In genomic region chr4:140862036-140862650, GRCm38 (mm10) we compare ENCODE assay signal across 18 mouse cellular contexts. TPM values are rescaled to one million over a fixed set of nuclear protein-coding genes. Genes with fewer than 3 reads are reported as not detected.
DNase-seq lines count a peak whose midpoint lies in the region; ATAC-seq and TF ChIP-seq lines count a peak whose summit lies in the region.
"Had no signal": no experiment of that assay in that cellular context is flagged by ENCODE, and none has a peak within 500 bp of the region (broad histone marks: within the 10 kb centered on the region; RNA-seq: fewer than 3 reads in every experiment).

No protein-coding gene starts in this region.

- H3K27me3 ChIP-seq in hindbrain, embryonic 10.5 days (ENCODE audit: insufficient read depth, poor library complexity, severe bottlenecking) = 0 out of 2 replicates have a peak, but pooled peaks cover 3% of the 10 kb centered on the region
- H3K27me3 ChIP-seq in hindbrain, embryonic 16.5 days (replicated peaks; ENCODE audit: control insufficient read depth, insufficient read depth, low read length) = no peaks in the 10 kb centered on the region
- H3K27me3 ChIP-seq in liver, embryonic 16.5 days (ENCODE audit: control insufficient read depth, insufficient read depth, low read depth, low read length) = no peaks in the 10 kb centered on the region; the same call in 1 of the 2 replicates
- H3K27me3 ChIP-seq in lung, postnatal 0 days (replicated peaks; ENCODE audit: insufficient read depth, low read length) = no peaks in the 10 kb centered on the region
- H3K27me3 ChIP-seq: embryonic facial prominence, embryonic 13.5 days; limb, embryonic 15.5 days had no signal

- peaks cover 11% of the 10 kb centered on the region for H3K4me1 ChIP-seq in hindbrain, embryonic 10.5 days (replicated peaks)
- no peaks in the 10 kb centered on the region for H3K4me1 ChIP-seq in hindbrain, embryonic 16.5 days (ENCODE audit: control insufficient read depth, insufficient read depth, low read depth, low read length)
- peaks cover 51% of the 10 kb centered on the region for H3K4me1 ChIP-seq in liver, embryonic 16.5 days (ENCODE audit: control insufficient read depth, low read depth, low read length)
- no peaks in the 10 kb centered on the region for H3K4me1 ChIP-seq in lung, postnatal 0 days (ENCODE audit: insufficient read depth, low read depth, low read length)

- no peaks in the 10 kb centered on the region for H3K9me3 ChIP-seq in hindbrain, embryonic 10.5 days
- no peaks in the 10 kb centered on the region for H3K9me3 ChIP-seq in hindbrain, embryonic 16.5 days (ENCODE audit: control insufficient read depth, low read length)
- H3K9me3 ChIP-seq in liver, embryonic 16.5 days (replicated peaks; ENCODE audit: control insufficient read depth, low read length) = no peaks in the 10 kb centered on the region
- H3K9me3 ChIP-seq in lung, postnatal 0 days (ENCODE audit: low read length) = no peaks in the 10 kb centered on the region
- H3K9me3 ChIP-seq: embryonic facial prominence, embryonic 13.5 days; heart, embryonic 12.5 days; limb, embryonic 15.5 days had no signal

- no peak overlapping the region for H3K4me3 ChIP-seq in hindbrain, embryonic 10.5 days
- no peak overlapping the region for H3K4me3 ChIP-seq in hindbrain, embryonic 16.5 days (ENCODE audit: low read length)
- H3K4me3 ChIP-seq in liver, embryonic 16.5 days (ENCODE audit: low read depth, low read length) = no peak overlapping the region
- H3K4me3 ChIP-seq in lung, postnatal 0 days (ENCODE audit: low read depth, low read length) = no peak overlapping the region
- H3K4me3 ChIP-seq: embryonic facial prominence, embryonic 13.5 days; heart, embryonic 12.5 days; limb, embryonic 15.5 days had no signal

- no peak for ATAC-seq in hindbrain, embryonic 16.5 days
- ATAC-seq in liver, embryonic 16.5 days (ENCODE audit: low read depth) = no peak
- no peak for ATAC-seq in CD4-positive, CD25-positive, alpha-beta regulatory T cell, adult 4 months
- ATAC-seq in lung, postnatal 0 days = no peak
- ATAC-seq: forebrain, embryonic 14.5 days had no signal

- no peak for TF ChIP-seq CTCF in lung, postnatal 0 days (IDR thresholded peaks at IDR 0.05)

- no peak for TF ChIP-seq EP300 in lung, postnatal 0 days (IDR thresholded peaks at IDR 0.05)

- no peak for DNase-seq in hindbrain, embryonic 10.5 days (ENCODE audit: low spot score)
- peak; percentile 18 for DNase-seq in urinary bladder, postnatal 14 days (ENCODE audit: low spot score)
- DNase-seq in urinary bladder, postnatal 10 days (ENCODE audit: low spot score) = no peak
- DNase-seq in c-Kit-positive CD71-positive TER-119-positive erythroid progenitor cells, embryonic 14.5 days (ENCODE audit: low spot score) = peak; percentile 34
- no peak for DNase-seq in lung, postnatal 0 days (ENCODE audit: low spot score)
- DNase-seq: cerebellum, adult 9-10 months; kidney, adult 9 months; kidney, postnatal 4 days; thymus, postnatal 25 days had no signal

- 0 out of 2 replicates have a peak overlapping the region, but pooled peaks have one; percentile 56 for H3K27ac ChIP-seq in hindbrain, embryonic 10.5 days
- H3K27ac ChIP-seq in hindbrain, embryonic 16.5 days (ENCODE audit: low read depth, low read length) = no peak overlapping the region
- peak overlapping the region; percentile 70 for H3K27ac ChIP-seq in liver, embryonic 16.5 days (ENCODE audit: low read length)
- H3K27ac ChIP-seq in lung, postnatal 0 days (ENCODE audit: low read length) = no peak overlapping the region
- H3K27ac ChIP-seq: embryonic facial prominence, embryonic 13.5 days; limb, embryonic 15.5 days had no signal

- no peak overlapping the region for H3K4me2 ChIP-seq in hindbrain, embryonic 16.5 days (ENCODE audit: low read length)
- no peak overlapping the region for H3K4me2 ChIP-seq in liver, embryonic 16.5 days (ENCODE audit: low read depth, low read length)
- no peak overlapping the region for H3K4me2 ChIP-seq in lung, postnatal 0 days (replicated peaks; ENCODE audit: low read depth, low read length)
- H3K4me2 ChIP-seq: embryonic facial prominence, embryonic 13.5 days; heart, embryonic 12.5 days; limb, embryonic 15.5 days had no signal

- H3K36me3 ChIP-seq in hindbrain, embryonic 10.5 days = no peaks in the 10 kb centered on the region
- H3K36me3 ChIP-seq in hindbrain, embryonic 16.5 days (ENCODE audit: control insufficient read depth, insufficient read depth, low read length) = no peaks in the 10 kb centered on the region
- H3K36me3 ChIP-seq in liver, embryonic 16.5 days (ENCODE audit: control insufficient read depth, insufficient read depth) = no peaks in the 10 kb centered on the region
- H3K36me3 ChIP-seq in lung, postnatal 0 days (ENCODE audit: insufficient read depth, low read length) = no peaks in the 10 kb centered on the region
- H3K36me3 ChIP-seq: embryonic facial prominence, embryonic 13.5 days; heart, embryonic 12.5 days; limb, embryonic 15.5 days had no signal

- WGBS in hindbrain, embryonic 10.5 days = 85% methylated on average over 11 of the region's 11 CpGs
- WGBS in hindbrain, embryonic 16.5 days = 85% methylated on average over 11 of the region's 11 CpGs
- 72% methylated on average over 11 of the region's 11 CpGs for WGBS in liver, embryonic 16.5 days (ENCODE audit: insufficient replicate concordance)
- WGBS in lung, postnatal 0 days = 77% methylated on average over 11 of the region's 11 CpGs

- no peak overlapping the region for H3K9ac ChIP-seq in hindbrain, embryonic 16.5 days (ENCODE audit: low read depth, low read length)
- H3K9ac ChIP-seq in liver, embryonic 16.5 days (ENCODE audit: low read depth, low read length) = no peak overlapping the region
- H3K9ac ChIP-seq in lung, postnatal 0 days (replicated peaks; ENCODE audit: low read depth) = no peak overlapping the region
- H3K9ac ChIP-seq: embryonic facial prominence, embryonic 13.5 days; heart, embryonic 12.5 days; limb, embryonic 15.5 days had no signal

RNA-seq across cellular contexts. Expression of gene Padi1, which starts 16.6 kb away (rescaled TPM):
- 0.07 TPM in 2 replicates for polyA plus RNA-seq in hindbrain, embryonic 10.5 days (2016; fragmentation: Nextera tagmentation; extraction: Ambion mirVana)
- polyA plus RNA-seq in hindbrain, embryonic 16.5 days (2015; fragmentation: Nextera tagmentation; extraction: Ambion mirVana) = not detected in 2 replicates
- 0.02 TPM in 1 of 2 replicates, not detected in the other for polyA plus RNA-seq in liver, embryonic 16.5 days (2015; fragmentation: Nextera tagmentation; extraction: Ambion mirVana)
- polyA plus RNA-seq in CD4-positive, CD25-positive, alpha-beta regulatory T cell, adult 4 months (2017; shearing (Covaris generic)) = under 1 TPM; 0.61 to 0.63 TPM
- polyA plus RNA-seq in lung, postnatal 0 days (2015; fragmentation: Nextera tagmentation; extraction: Ambion mirVana) = 0.17 and 0.20 TPM in 2 replicates
- polyA plus RNA-seq: forebrain, embryonic 14.5 days; midbrain, postnatal 0 days had no signal

RNA-seq across cellular contexts. Expression of gene Padi2, which starts 44.0 kb away (rescaled TPM):
- polyA plus RNA-seq in hindbrain, embryonic 10.5 days (2016; fragmentation: Nextera tagmentation; extraction: Ambion mirVana) = 1.4 and 3.8 TPM in 2 replicates
- polyA plus RNA-seq in hindbrain, embryonic 16.5 days (2015; fragmentation: Nextera tagmentation; extraction: Ambion mirVana) = 2.4 and 2.7 TPM in 2 replicates
- 1.6 and 1.7 TPM in 2 replicates for polyA plus RNA-seq in liver, embryonic 16.5 days (2015; fragmentation: Nextera tagmentation; extraction: Ambion mirVana)
- polyA plus RNA-seq in CD4-positive, CD25-positive, alpha-beta regulatory T cell, adult 4 months (2017; shearing (Covaris generic)) = 10 to 100 TPM; 11.4 to 13.8 TPM
- polyA plus RNA-seq in lung, postnatal 0 days (2015; fragmentation: Nextera tagmentation; extraction: Ambion mirVana) = 0.63 and 0.94 TPM in 2 replicates

RNA-seq across cellular contexts. Expression of gene Padi3, which starts 51.7 kb away (rescaled TPM):
- polyA plus RNA-seq in hindbrain, embryonic 10.5 days (2016; fragmentation: Nextera tagmentation; extraction: Ambion mirVana) = 0.08 and 0.10 TPM in 2 replicates
- polyA plus RNA-seq in hindbrain, embryonic 16.5 days (2015; fragmentation: Nextera tagmentation; extraction: Ambion mirVana) = 0.05 TPM in 1 of 2 replicates, not detected in the other
- polyA plus RNA-seq in liver, embryonic 16.5 days (2015; fragmentation: Nextera tagmentation; extraction: Ambion mirVana) = 0.09 and 0.11 TPM in 2 replicates
- polyA plus RNA-seq in CD4-positive, CD25-positive, alpha-beta regulatory T cell, adult 4 months (2017; shearing (Covaris generic)) = under 1 TPM; 0.15 to 0.32 TPM
- polyA plus RNA-seq in lung, postnatal 0 days (2015; fragmentation: Nextera tagmentation; extraction: Ambion mirVana) = 0.35 and 0.50 TPM in 2 replicates
- polyA plus RNA-seq: cortical plate, adult 2 months; forebrain, embryonic 14.5 days; midbrain, postnatal 0 days had no signal

Comparison
In these comparisons a context has a peak if more than half of its experiments do, and no peak if none do; other contexts are left out.
1. DNase-seq: peak in urinary bladder, postnatal 14 days (single experiment) and c-Kit-positive CD71-positive TER-119-positive erythroid progenitor cells, embryonic 14.5 days (single experiment); none in hindbrain, embryonic 10.5 days (single experiment), urinary bladder, postnatal 10 days (single experiment) and lung, postnatal 0 days (single experiment).
2. H3K27ac ChIP-seq: peak in hindbrain, embryonic 10.5 days (single experiment) and liver, embryonic 16.5 days (single experiment); none in hindbrain, embryonic 16.5 days (single experiment) and lung, postnatal 0 days (single experiment).